Mouse (Mus musculus): ENCODE results near the gene Poldip3. TPM values are rescaled to one million over a fixed set of nuclear protein-coding genes. Genes with fewer than 3 reads are reported as not detected.
A peak's percentile ranks its signal among the peaks of the same experiment; 100 is the strongest.

Gene Poldip3
- polyA plus RNA-seq, 1 experiment from 2014 or later: 137 TPM

DNA sequence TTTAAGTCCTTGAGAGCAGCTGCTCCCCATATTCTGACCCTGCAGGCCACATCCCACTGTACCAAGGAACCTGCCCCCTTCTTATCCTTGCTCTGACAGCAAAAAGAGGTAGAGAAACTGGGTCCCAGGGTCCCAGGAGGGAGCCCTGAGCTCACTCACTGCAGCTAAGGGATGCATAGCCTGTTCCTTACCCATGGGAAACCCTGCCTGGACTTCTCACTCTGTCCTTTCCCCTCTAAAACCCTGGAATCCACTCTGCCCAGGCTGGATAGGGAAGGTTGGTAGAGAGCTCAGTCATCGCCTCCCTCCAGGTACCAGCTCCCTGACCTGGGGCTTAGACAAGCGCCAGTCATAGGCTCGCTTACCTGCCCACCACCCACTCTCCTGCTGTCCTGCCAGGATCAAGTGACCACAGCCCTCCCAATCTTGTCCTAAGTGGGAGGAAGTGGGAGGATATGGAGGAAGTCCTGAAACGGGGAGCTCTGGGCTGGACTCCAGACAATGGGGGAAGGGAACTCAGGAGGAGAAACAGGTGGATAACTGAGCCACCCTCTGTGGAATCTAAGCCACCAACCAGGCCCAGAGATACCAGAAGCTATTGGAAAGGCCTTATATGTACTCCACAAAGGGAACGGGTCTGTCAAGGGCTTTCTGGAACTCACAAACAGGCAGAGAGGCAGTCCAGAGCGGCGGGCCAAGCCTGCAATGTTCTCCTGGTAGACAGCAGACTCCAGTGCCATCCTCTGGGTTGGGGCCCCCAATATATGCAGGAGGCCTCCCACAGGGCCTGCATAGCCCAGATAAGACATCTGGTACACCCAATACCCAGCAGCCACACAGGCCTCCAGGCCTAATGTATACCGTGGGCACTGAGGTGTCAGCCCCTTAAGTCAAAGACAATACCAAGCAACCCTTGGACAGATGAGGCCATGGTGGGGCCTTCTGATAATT lies 20.9 kb upstream of the Poldip3 start:
- peaks cover 55% of the 10 kb centered on the region for H3K4me1 ChIP-seq (replicated peaks)
- 0 out of 2 replicates have a peak overlapping the region, but pooled peaks have one; percentile 81 for H3K4me2 ChIP-seq
- H3K4me3 ChIP-seq: no peak overlapping the region
- ATAC-seq (ENCODE audit: low read depth): no peak
- H3K9me3 ChIP-seq: no peaks in the 10 kb centered on the region
- 87% methylated on average over 8 of the region's 8 CpGs for WGBS
- H3K36me3 ChIP-seq: peaks cover 6% of the 10 kb centered on the region
- H3K9ac ChIP-seq: 0 out of 2 replicates have a peak overlapping the region, but pooled peaks have one; percentile 28
- H3K27me3 ChIP-seq: no peaks in the 10 kb centered on the region
- H3K27ac ChIP-seq (replicated peaks): no peak overlapping the region

DNA sequence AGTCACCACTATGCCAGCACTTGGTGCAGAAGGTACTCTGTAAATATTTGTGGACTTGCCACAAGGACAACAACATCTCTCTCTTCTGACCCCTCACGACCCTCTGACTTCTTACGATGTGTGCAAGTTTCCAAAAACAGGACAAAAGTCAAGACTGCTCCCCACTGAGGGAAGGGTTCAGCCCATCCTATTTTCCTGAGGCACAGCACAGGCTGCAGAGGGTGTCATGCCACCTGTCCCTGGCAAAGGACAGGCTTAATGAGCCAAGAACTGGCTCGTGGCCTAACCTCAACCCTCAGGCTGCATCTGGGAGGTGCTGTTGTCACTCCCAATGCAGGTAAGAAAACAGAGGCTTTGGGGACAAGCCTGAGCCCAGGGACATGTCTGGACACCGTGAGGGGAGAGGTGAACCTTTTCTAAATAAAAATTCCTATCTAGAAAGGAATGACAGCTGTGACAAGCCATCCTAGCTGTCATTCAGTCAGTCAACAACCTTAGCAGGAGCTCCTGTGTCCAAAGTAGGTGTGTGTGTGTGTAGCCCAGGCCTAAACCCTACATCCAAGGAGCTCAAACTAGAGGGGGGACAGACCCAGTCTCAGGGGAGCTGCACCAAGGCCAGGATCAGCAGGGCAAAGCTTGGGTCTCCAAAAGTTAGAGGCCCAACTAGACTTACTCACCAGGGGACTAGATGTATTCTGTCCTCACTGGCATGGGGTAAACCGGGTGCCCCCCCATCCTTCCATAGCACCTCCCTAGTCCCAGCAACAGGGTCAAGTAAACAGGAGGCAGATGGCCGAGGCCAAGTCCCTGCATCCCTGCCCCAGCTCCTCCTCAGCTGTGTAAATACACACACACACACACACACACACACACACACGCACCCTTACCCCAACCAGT lies 19.9 kb upstream of the Poldip3 start:
- Histone ChIP-seq H3K9ac (0 out of 2 replicates have a peak overlapping the region, but pooled peaks have one; percentile 28), H3K36me3 (peaks cover 10% of the 10 kb centered on the region), H3K4me2 (no peak overlapping the region), H3K27ac (replicated peaks) (no peak overlapping the region), H3K9me3 (no peaks in the 10 kb centered on the region), H3K4me3 (no peak overlapping the region), H3K4me1 (replicated peaks) (peaks cover 55% of the 10 kb centered on the region), H3K27me3 (no peaks in the 10 kb centered on the region)
- ATAC-seq (ENCODE audit: low read depth): no peak
- 73% methylated on average over 7 of the region's 7 CpGs for WGBS

- H3K9me3 ChIP-seq: no peaks in the 10 kb centered on the region
- peaks cover 54% of the 10 kb centered on the region for H3K4me1 ChIP-seq (replicated peaks)
- WGBS: 75% methylated on average over 3 of the region's 3 CpGs
- ATAC-seq (ENCODE audit: low read depth): no peak
- no peak overlapping the region for H3K9ac ChIP-seq
- H3K27ac ChIP-seq (replicated peaks): no peak overlapping the region
- no peak overlapping the region for H3K4me3 ChIP-seq
- H3K4me2 ChIP-seq: no peak overlapping the region
- H3K36me3 ChIP-seq: peaks cover 10% of the 10 kb centered on the region
- no peaks in the 10 kb centered on the region for H3K27me3 ChIP-seq
Measured at GRCm38 (mm10) chr15:83168311-83168710, 19.1 kb upstream of the Poldip3 start.

DNA sequence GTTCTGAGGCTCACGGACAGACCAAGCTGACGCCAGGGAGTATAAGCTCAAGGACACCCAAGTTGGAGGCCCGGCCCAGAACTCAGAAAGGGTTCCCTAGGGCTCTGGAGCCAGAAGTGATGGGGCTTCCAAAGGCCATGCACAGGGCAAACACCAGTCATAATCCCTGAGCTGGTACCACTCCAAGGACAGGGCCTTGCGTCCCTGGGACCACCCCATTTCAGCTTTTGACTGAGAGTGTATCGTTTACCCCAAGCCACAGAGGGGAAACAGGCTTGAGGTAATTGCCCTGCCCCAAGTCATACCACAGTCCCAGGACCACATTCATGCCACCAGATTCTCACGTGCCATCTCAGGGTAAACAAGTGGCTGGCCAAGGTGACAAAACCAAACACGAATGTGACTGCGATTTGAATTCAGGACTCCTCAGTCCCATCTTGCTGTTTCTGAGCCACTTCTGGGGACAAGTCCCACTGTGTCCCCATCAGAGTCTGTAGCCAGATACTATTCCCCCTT lies 18.4 kb upstream of the Poldip3 start:
- ATAC-seq (ENCODE audit: low read depth): no peak
- Histone ChIP-seq H3K27ac (replicated peaks) (no peak overlapping the region), H3K27me3 (no peaks in the 10 kb centered on the region), H3K4me3 (no peak overlapping the region), H3K4me1 (replicated peaks) (peaks cover 47% of the 10 kb centered on the region), H3K9ac (0 out of 2 replicates have a peak overlapping the region, but pooled peaks have one; percentile 17), H3K36me3 (peaks cover 13% of the 10 kb centered on the region), H3K9me3 (no peaks in the 10 kb centered on the region), H3K4me2 (no peak overlapping the region)
- WGBS: 90% methylated on average over 8 of the region's 8 CpGs

- Histone ChIP-seq H3K4me1 (replicated peaks) (peaks cover 45% of the 10 kb centered on the region), H3K9ac (peak overlapping the region; percentile 17; the same call in 1 of the 2 replicates), H3K36me3 (peaks cover 17% of the 10 kb centered on the region), H3K4me2 (no peak overlapping the region), H3K27ac (replicated peaks) (no peak overlapping the region), H3K27me3 (no peaks in the 10 kb centered on the region), H3K4me3 (no peak overlapping the region), H3K9me3 (no peaks in the 10 kb centered on the region)
- no peak for ATAC-seq (ENCODE audit: low read depth)
- WGBS: 73% methylated on average over 5 of the region's 5 CpGs
Measured at GRCm38 (mm10) chr15:83167126-83167525, 17.9 kb upstream of the Poldip3 start.

GRCm38 (mm10) chr15:83166642-83167041 lies 17.5 kb upstream of the Poldip3 start:
- 89% methylated on average over 3 of the region's 3 CpGs for WGBS
- Histone ChIP-seq H3K4me3 (no peak overlapping the region), H3K36me3 (peaks cover 22% of the 10 kb centered on the region), H3K27me3 (no peaks in the 10 kb centered on the region), H3K9ac (peak overlapping the region; percentile 17; the same call in 1 of the 2 replicates), H3K27ac (replicated peaks) (no peak overlapping the region), H3K9me3 (no peaks in the 10 kb centered on the region), H3K4me1 (replicated peaks) (peaks cover 45% of the 10 kb centered on the region), H3K4me2 (no peak overlapping the region)
- no peak for ATAC-seq (ENCODE audit: low read depth)

GRCm38 (mm10) chr15:83165526-83166315 lies 16.5 kb upstream of the Poldip3 start:
- H3K27ac ChIP-seq (replicated peaks): no peak overlapping the region
- peaks cover 29% of the 10 kb centered on the region for H3K36me3 ChIP-seq
- H3K9ac ChIP-seq: no peak overlapping the region
- H3K9me3 ChIP-seq: no peaks in the 10 kb centered on the region
- H3K4me1 ChIP-seq (replicated peaks): peaks cover 41% of the 10 kb centered on the region
- WGBS: 88% methylated on average over 13 of the region's 13 CpGs
- no peaks in the 10 kb centered on the region for H3K27me3 ChIP-seq
- no peak for ATAC-seq (ENCODE audit: low read depth)
- no peak overlapping the region for H3K4me3 ChIP-seq
- no peak overlapping the region for H3K4me2 ChIP-seq

GRCm38 (mm10) chr15:83164971-83165471 lies 15.8 kb upstream of the Poldip3 start:
- no peak overlapping the region for H3K9ac ChIP-seq
- H3K4me3 ChIP-seq: no peak overlapping the region
- H3K36me3 ChIP-seq: peaks cover 36% of the 10 kb centered on the region
- 73% methylated on average over 5 of the region's 5 CpGs for whole genome bisulfite sequencing
- H3K27ac ChIP-seq (replicated peaks): no peak overlapping the region
- no peaks in the 10 kb centered on the region for H3K9me3 ChIP-seq
- H3K4me2 ChIP-seq: no peak overlapping the region
- H3K27me3 ChIP-seq: no peaks in the 10 kb centered on the region
- peaks cover 34% of the 10 kb centered on the region for H3K4me1 ChIP-seq (replicated peaks)
- ATAC-seq (ENCODE audit: low read depth): no peak

DNA sequence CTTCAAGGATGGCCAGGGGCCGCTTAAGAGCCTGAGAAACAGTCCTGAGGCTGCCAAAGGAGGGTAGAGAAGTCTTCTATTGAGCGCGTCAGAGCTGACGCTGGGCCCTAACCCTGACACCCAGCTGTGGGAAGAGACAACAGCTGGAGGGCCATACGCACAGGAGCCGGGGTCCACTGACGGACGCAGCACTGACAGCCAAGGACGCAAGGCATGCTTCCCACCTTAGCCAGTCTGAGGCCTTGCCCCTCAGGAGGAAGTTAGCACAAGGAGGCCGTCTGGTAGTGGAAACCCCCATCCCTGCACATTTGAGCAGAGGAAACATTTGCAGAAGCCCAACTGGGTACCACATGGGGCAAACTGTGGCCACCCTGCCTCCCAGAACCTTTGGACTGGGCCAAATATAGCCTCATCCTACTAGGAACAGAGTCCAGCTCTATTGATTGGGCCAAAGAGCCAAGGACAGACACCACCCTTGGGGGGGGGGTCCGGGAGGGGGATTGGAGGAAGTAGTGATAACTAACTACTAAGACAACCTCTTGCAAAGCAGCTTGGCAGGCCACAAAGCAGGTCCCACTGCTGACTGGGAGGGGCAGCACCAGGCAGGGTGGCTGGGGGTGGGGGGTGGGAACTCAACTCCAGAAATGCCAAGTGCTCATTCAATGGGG lies 13.8 kb upstream of the Poldip3 start:
- H3K36me3 ChIP-seq: peaks cover 56% of the 10 kb centered on the region

GRCm38 (mm10) chr15:83162001-83162400 lies 12.8 kb upstream of the Poldip3 start:
- 96% methylated on average over 4 of the region's 4 CpGs for WGBS
- Histone ChIP-seq H3K36me3 (peaks cover 66% of the 10 kb centered on the region), H3K9ac (no peak overlapping the region)

More for the DNA sequence above, 13.8 kb upstream of the Poldip3 start:
- Histone ChIP-seq H3K4me1 (replicated peaks) (peaks cover 16% of the 10 kb centered on the region; the same call in 1 of the 2 replicates), H3K9me3 (no peaks in the 10 kb centered on the region), H3K4me2 (no peak overlapping the region), H3K9ac (no peak overlapping the region), H3K4me3 (no peak overlapping the region), H3K27ac (replicated peaks) (no peak overlapping the region), H3K27me3 (no peaks in the 10 kb centered on the region)
- WGBS: 87% methylated on average over 11 of the region's 11 CpGs
- no peak for ATAC-seq (ENCODE audit: low read depth)

More at GRCm38 (mm10) chr15:83162001-83162400, 12.8 kb upstream of the Poldip3 start:
- no peak for ATAC-seq (ENCODE audit: low read depth)
- Histone ChIP-seq H3K9me3 (no peaks in the 10 kb centered on the region), H3K4me1 (replicated peaks) (peaks cover 11% of the 10 kb centered on the region; the same call in 1 of the 2 replicates), H3K4me2 (no peak overlapping the region), H3K27ac (replicated peaks) (no peak overlapping the region), H3K4me3 (no peak overlapping the region), H3K27me3 (no peaks in the 10 kb centered on the region)

Data from neural tube, embryonic 13.5 days (tissue).